Mouse (Mus musculus): ENCODE measurements around the gene Pip4p1. TPM values are rescaled to one million over a fixed set of nuclear protein-coding genes. Genes with fewer than 3 reads are reported as not detected.

Gene Pip4p1
- polyA plus RNA-seq, 1 experiment: 95.5 TPM

DNA sequence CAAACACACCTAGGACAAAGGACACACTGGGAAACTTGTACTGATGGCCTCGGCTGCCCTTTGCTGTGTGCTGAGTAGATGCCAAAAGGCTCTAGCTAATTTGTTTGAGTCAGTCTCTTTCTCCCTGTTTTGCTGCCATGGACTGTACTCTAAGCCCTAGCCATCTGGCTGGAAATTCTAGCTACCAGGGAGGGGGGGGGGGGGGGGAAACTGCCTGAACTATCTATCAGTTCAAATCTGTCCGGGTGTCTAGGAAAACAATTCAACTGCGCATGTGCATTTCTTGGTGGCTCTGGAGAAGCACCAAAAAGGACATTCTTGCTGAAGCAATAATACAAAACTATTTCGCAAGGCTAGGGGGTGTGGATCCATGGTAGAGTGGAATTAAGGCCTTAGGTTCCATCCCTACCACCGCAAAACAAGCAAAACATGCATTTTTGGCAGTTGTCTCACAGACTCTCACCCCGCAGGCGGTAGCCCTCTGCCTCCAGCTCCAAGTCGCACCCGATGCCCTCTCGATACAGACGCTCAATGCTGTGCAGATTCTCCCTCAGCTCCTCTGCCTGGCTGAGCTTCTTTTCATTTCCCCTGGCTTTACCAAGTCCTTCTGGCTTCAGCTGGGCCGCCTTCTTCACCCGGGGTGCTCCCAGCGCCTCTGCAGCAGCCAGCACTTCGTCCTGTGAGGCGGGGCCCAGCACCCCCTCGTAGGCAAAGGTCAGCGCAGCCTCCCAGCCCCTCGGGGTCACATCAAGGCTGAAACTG lies 34.5 kb downstream of the Pip4p1 start:
- no peak for TF ChIP-seq CTCF (IDR thresholded peaks at IDR 0.05; ENCODE audit: low read depth, low read length)
- TF ChIP-seq POLR2A (IDR thresholded peaks at IDR 0.05; ENCODE audit: insufficient read depth, low read length): no peak
- TF ChIP-seq EP300 (IDR thresholded peaks at IDR 0.05; ENCODE audit: insufficient read depth, low read depth, low read length): no peak

DNA sequence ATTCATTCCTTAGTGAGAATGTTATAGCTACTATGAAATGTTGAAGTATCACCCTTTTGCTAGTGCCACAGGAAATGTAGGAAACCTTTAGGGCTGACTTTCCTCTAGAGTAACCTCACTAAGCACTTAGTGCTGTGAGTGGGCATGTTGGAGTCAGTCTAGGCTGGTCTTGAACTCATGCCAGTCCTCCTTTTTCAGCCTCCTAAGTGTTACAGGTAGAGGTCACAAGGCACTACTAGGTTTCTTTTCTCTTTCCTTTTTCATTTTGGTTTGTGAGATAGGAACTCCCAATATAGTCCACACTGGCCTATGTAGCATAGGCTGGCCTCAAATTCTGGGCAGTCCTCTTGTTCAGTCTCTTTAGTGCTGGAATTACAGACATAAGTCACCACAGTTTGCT lies 35.2 kb downstream of the Pip4p1 start:
- H3K27ac ChIP-seq (ENCODE audit: insufficient read depth, low read length): no peak overlapping the region
- H3K4me3 ChIP-seq (ENCODE audit: low read depth, low read length): no peak overlapping the region
- no peak overlapping the region for H3K9ac ChIP-seq (ENCODE audit: low read depth, poor library complexity, severe bottlenecking)
- TF ChIP-seq POLR2A (IDR thresholded peaks at IDR 0.05; ENCODE audit: insufficient read depth, low read length) (no peak), EP300 (IDR thresholded peaks at IDR 0.05; ENCODE audit: insufficient read depth, low read depth, low read length) (no peak), CTCF (IDR thresholded peaks at IDR 0.05; ENCODE audit: low read depth, low read length) (no peak)
- no peaks in the 10 kb centered on the region for H3K4me1 ChIP-seq (ENCODE audit: control insufficient read depth, insufficient read depth, low read length)
- no peaks in the 10 kb centered on the region for H3K27me3 ChIP-seq (ENCODE audit: control insufficient read depth, insufficient read depth, low read length, poor library complexity, severe bottlenecking)
- no peaks in the 10 kb centered on the region for H3K9me3 ChIP-seq (replicated peaks; ENCODE audit: control insufficient read depth, insufficient read depth, low read length, poor library complexity, severe bottlenecking)
- H3K36me3 ChIP-seq (ENCODE audit: control insufficient read depth, insufficient read depth, low read length, poor library complexity, severe bottlenecking): no peaks in the 10 kb centered on the region

More for the DNA sequence above, 34.5 kb downstream of the Pip4p1 start:
- Histone ChIP-seq H3K4me3 (ENCODE audit: low read depth, low read length) (peak overlapping the region; percentile 54), H3K27ac (ENCODE audit: insufficient read depth, low read length) (no peak overlapping the region), H3K36me3 (ENCODE audit: control insufficient read depth, insufficient read depth, low read length, poor library complexity, severe bottlenecking) (no peaks in the 10 kb centered on the region), H3K27me3 (ENCODE audit: control insufficient read depth, insufficient read depth, low read length, poor library complexity, severe bottlenecking) (no peaks in the 10 kb centered on the region), H3K9ac (ENCODE audit: low read depth, poor library complexity, severe bottlenecking) (peak overlapping the region; percentile 20), H3K4me1 (ENCODE audit: control insufficient read depth, insufficient read depth, low read length) (no peaks in the 10 kb centered on the region), H3K9me3 (replicated peaks; ENCODE audit: control insufficient read depth, insufficient read depth, low read length, poor library complexity, severe bottlenecking) (no peaks in the 10 kb centered on the region)

DNA sequence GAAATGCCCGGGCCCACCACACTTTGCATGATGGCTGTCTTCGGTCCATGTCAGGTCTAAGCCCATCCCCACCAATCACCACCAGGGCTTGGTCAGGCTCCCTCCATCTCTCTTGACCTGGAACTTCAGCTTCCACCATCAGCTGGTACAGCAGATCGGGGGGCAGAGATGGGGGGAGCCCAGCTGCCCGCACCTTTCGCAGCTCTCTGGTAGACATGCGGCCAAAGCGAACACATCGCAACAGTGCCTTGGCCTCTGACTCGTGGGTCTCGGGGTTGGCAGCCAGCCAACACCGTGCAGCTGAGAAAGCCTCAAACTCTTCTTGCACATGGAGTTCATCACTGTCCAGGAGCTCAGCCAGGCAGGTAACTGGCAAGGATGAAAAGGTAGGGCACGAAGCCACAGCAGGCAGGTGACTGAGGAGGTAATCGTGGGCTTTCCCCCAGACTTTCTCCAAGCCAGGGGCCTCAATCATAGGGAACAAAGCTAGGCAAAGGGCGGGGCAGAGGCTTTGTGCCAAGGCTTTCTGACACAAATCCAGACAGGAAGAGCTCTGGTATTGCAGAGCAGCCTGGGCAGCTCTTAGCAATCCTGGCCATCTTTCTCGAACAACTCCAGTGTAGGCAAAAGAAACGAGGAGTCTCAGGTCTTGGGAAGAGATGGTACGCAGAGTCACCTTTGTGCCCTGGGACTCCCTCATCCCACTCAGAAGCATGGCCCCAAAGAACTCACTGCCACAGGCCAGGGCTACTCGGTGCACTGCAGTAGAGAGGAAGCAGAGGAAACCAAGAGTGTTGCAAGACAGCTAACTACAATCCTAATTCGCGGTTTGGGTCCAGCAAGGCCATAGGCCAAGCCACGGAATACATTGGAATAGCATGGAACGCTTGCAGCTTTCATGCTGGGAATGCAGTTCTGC lies 37.9 kb downstream of the Pip4p1 start:
- H3K4me1 ChIP-seq (ENCODE audit: control insufficient read depth, insufficient read depth, low read length): no peaks in the 10 kb centered on the region

DNA sequence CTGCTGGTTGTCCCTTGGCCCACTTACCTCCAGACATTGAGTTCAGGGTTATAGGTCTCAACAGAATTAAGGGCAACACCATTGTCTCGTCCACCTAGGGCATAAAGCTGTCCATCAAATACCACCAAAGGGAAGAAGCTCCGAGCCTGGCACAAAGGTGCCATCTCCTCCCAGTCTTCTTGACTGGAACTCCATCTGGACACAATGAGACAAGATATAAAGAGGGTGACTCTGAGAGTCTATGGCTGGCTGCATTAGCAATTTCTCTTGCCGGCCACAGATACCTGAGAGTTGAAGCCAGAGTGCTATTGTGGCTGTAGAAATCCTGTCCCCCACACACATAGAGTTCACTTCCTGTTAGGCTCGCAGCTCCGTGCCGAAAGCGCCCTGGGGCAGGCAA lies 38.6 kb downstream of the Pip4p1 start:
- no peaks in the 10 kb centered on the region for H3K27me3 ChIP-seq (ENCODE audit: control insufficient read depth, insufficient read depth, low read length, poor library complexity, severe bottlenecking)
- H3K36me3 ChIP-seq (ENCODE audit: control insufficient read depth, insufficient read depth, low read length, poor library complexity, severe bottlenecking): no peaks in the 10 kb centered on the region
- H3K9ac ChIP-seq (ENCODE audit: low read depth, poor library complexity, severe bottlenecking): no peak overlapping the region
- no peak overlapping the region for H3K27ac ChIP-seq (ENCODE audit: insufficient read depth, low read length)
- H3K9me3 ChIP-seq (replicated peaks; ENCODE audit: control insufficient read depth, insufficient read depth, low read length, poor library complexity, severe bottlenecking): no peaks in the 10 kb centered on the region
- H3K4me1 ChIP-seq (ENCODE audit: control insufficient read depth, insufficient read depth, low read length): no peaks in the 10 kb centered on the region
- no peak overlapping the region for H3K4me3 ChIP-seq (ENCODE audit: low read depth, low read length)
- TF ChIP-seq CTCF (IDR thresholded peaks at IDR 0.05; ENCODE audit: low read depth, low read length): no peak
- TF ChIP-seq EP300 (IDR thresholded peaks at IDR 0.05; ENCODE audit: insufficient read depth, low read depth, low read length): no peak
- no peak for TF ChIP-seq POLR2A (IDR thresholded peaks at IDR 0.05; ENCODE audit: insufficient read depth, low read length)

More for the DNA sequence above, 37.9 kb downstream of the Pip4p1 start:
- H3K9me3 ChIP-seq (replicated peaks; ENCODE audit: control insufficient read depth, insufficient read depth, low read length, poor library complexity, severe bottlenecking): no peaks in the 10 kb centered on the region
- H3K36me3 ChIP-seq (ENCODE audit: control insufficient read depth, insufficient read depth, low read length, poor library complexity, severe bottlenecking): no peaks in the 10 kb centered on the region
- no peak overlapping the region for H3K9ac ChIP-seq (ENCODE audit: low read depth, poor library complexity, severe bottlenecking)
- H3K27me3 ChIP-seq (ENCODE audit: control insufficient read depth, insufficient read depth, low read length, poor library complexity, severe bottlenecking): no peaks in the 10 kb centered on the region
- H3K27ac ChIP-seq (ENCODE audit: insufficient read depth, low read length): no peak overlapping the region
- TF ChIP-seq CTCF (IDR thresholded peaks at IDR 0.05; ENCODE audit: low read depth, low read length): no peak
- TF ChIP-seq EP300 (IDR thresholded peaks at IDR 0.05; ENCODE audit: insufficient read depth, low read depth, low read length): no peak
- H3K4me3 ChIP-seq (ENCODE audit: low read depth, low read length): no peak overlapping the region

DNA sequence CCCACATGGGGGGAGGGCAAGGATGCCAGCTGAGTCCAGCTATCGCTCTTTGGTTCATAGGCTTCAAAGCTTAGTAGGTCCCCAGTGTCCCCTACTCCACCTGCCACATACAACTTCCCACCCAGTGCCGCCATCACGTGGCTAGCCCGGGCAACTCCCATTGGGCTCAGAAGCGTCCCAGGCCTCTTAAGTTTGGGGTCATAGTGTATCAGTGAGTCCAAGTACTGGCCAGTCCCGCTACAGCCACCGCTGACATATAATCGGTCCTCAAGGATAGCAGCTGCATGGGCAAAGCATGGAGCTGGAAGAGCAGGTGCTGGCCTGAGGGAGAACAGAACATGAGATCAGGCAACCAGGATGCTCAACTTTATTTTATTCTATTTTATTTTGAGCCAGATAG lies 39.0 kb downstream of the Pip4p1 start:
- no peaks in the 10 kb centered on the region for H3K36me3 ChIP-seq (ENCODE audit: control insufficient read depth, insufficient read depth, low read length, poor library complexity, severe bottlenecking)

More for the DNA sequence above, 39.0 kb downstream of the Pip4p1 start:
- no peaks in the 10 kb centered on the region for H3K27me3 ChIP-seq (ENCODE audit: control insufficient read depth, insufficient read depth, low read length, poor library complexity, severe bottlenecking)
- TF ChIP-seq POLR2A (IDR thresholded peaks at IDR 0.05; ENCODE audit: insufficient read depth, low read length) (no peak), EP300 (IDR thresholded peaks at IDR 0.05; ENCODE audit: insufficient read depth, low read depth, low read length) (no peak), CTCF (IDR thresholded peaks at IDR 0.05; ENCODE audit: low read depth, low read length) (no peak)
- H3K4me3 ChIP-seq (ENCODE audit: low read depth, low read length): no peak overlapping the region
- no peaks in the 10 kb centered on the region for H3K4me1 ChIP-seq (ENCODE audit: control insufficient read depth, insufficient read depth, low read length)
- H3K9ac ChIP-seq (ENCODE audit: low read depth, poor library complexity, severe bottlenecking): no peak overlapping the region
- H3K9me3 ChIP-seq (replicated peaks; ENCODE audit: control insufficient read depth, insufficient read depth, low read length, poor library complexity, severe bottlenecking): no peaks in the 10 kb centered on the region
- no peak overlapping the region for H3K27ac ChIP-seq (ENCODE audit: insufficient read depth, low read length)
